Mouse (Mus musculus) T-cell, adult 2 months (primary cell): Measurements from ENCODE around the gene Pknox2.

Experiments used
- DNase-seq: peaks from one replicate; pipeline ENCODE4 v3.0.0; 2022; ENCODE audit warnings: low spot score

The Pknox2 gene

GRCm38 (mm10) chr9:37044165-37044564, 103.0 kb downstream of the Pknox2 start:
- DNase-seq = no peak

- DNase-seq = no peak
Observed at GRCm38 (mm10) chr9:37038859-37039258, 108.3 kb downstream of the Pknox2 start.

GRCm38 (mm10) chr9:37038445-37038844, 108.8 kb downstream of the Pknox2 start:
- DNase-seq = no peak

GRCm38 (mm10) chr9:37037405-37037804, 109.8 kb downstream of the Pknox2 start:
- DNase-seq = no peak

- DNase-seq = no peak
Observed at GRCm38 (mm10) chr9:37035248-37035647, 112.0 kb downstream of the Pknox2 start.

DNA sequence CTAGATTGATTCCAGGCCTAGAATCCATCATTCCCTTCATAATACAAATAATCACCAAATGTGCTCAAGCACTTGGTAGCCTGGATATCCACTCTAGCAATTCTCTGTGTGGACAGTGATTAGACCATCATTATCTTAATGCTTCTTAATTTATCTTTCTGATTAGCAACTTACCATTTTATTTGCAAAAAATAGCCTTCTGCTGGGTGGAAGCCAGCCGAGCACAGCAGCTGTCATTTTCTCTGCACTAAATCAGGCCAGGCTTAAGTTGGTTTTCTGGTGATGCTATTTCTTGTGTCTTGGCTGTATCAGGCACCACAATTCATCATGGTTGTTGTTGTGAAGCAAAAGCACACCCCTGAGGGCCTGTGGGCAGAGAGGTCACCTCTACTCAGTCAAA, 112.9 kb downstream of the Pknox2 start:
- DNase-seq = no peak

- no peak for DNase-seq
Observed at GRCm38 (mm10) chr9:37030347-37031213, 116.6 kb downstream of the Pknox2 start.

DNA sequence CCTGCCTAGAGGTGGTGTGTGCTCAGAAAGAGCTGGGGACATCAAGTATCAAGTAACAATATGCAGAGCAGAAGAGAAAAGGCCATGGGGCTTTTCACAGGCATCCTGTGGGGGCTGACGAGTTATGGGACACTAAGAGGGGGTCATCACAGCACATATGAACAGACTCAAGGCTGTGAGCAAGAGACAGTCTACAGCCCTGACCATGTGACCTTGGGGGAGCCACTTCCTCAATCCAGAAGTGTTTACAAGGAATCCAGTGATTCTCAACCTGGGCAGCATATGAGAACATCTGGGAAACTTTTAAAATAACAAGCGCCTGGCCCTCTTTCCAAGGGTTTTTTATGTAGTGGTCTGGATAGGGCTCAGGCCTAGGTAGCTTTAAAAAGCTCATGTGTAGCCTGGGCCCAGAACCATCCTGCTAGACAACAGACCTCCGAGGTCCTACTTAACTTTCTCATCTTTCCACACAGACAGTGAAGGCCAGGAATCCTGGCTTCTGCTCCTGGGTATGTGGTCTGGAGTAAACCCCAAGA, 117.3 kb downstream of the Pknox2 start:
- no peak for DNase-seq

DNA sequence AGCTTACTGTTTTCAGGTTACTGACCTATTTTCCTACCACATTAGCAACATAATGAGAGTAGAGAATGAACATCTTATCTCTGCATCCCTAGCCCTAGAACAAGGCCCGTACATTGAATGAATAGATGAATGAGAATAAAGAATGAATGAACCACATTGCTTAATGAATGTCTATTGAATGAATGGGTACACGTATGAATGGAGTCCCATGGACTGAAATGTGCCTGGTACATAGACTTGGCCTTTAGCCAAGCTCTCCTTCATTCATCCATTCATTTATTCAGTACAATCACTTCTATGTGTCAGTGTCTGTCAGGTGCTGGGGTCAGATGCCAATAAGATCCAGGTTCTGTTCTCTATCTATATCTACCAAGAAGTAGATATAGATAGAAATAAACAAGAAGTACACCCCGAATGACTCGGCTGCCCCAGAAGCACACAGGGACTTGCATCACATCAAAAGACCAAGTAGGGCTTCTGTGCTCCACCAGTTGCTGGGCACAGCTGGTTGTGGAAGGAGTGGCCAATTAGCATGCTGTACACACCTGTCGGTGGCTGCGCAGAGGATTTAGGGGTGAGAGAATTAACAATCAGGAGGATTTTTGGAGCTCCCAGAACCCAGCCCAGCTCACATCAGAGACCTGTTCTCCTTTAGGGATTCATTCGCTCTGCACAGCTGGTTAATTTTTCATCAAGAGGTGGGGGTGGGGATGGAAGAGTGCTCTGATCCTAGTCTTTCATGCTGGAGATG, 119.2 kb downstream of the Pknox2 start:
- DNase-seq = no peak

- DNase-seq = no peak
Observed at GRCm38 (mm10) chr9:37025913-37026312, 121.3 kb downstream of the Pknox2 start.

DNA sequence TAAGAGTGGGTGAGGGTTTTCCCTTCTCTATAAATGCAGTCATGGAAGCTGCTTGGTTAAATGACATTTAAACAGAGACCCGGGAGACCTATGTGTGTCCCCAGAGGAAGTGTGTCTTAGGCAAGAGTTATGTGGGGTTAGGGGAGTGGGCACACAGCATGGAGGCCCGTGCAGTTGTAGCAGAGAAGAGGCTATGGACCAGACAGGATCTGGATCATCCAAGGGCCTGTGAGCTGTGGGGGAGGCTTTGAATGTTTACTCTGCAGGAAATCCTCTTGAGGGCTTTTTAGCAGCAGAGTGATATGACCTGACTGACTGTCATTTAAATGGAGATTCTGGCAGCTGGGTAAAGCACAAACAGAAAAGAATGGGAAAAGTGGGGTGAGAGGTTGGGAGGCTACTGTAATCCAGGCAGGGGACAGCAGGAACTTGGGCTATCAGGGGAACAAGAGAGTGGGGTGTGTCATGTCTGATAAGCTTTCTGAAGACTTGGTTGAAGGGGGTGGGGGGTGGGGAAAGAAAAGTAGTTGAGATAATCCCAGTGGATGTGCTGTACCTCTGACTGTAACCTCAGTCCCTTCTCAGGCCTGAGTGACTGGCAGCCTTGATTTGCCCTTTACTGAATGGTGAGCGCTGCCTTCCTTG, 125.5 kb downstream of the Pknox2 start:
- DNase-seq = no peak

GRCm38 (mm10) chr9:37018154-37018553, 129.1 kb downstream of the Pknox2 start:
- no peak for DNase-seq

DNA sequence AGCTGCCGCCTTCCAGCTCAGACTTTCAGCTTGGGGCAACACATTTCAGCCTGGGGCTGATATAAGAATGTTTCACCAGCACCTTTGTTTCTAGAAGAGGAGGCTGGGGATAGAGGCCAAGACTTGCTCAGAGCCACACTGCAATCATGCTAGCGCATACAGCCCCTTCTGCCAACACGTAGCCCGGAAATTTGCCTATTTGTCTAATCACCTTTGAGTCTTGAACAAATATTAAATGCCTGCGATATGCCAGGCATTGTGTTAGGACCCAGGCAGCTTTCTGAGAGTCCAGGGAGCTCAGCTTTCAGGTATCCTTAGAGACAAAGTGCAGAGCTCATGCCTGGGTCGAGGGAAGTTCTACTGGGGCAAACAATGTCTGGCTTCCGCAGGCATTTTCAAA, 130.0 kb downstream of the Pknox2 start:
- no peak for DNase-seq

GRCm38 (mm10) chr9:37016165-37016564, 131.0 kb downstream of the Pknox2 start:
- DNase-seq = no peak

GRCm38 (mm10) chr9:37013565-37013964, 133.6 kb downstream of the Pknox2 start:
- no peak for DNase-seq

GRCm38 (mm10) chr9:37008090-37008489, 139.1 kb downstream of the Pknox2 start:
- no peak for DNase-seq

- DNase-seq = no peak
Observed at GRCm38 (mm10) chr9:37004676-37005075, 142.5 kb downstream of the Pknox2 start.

DNA sequence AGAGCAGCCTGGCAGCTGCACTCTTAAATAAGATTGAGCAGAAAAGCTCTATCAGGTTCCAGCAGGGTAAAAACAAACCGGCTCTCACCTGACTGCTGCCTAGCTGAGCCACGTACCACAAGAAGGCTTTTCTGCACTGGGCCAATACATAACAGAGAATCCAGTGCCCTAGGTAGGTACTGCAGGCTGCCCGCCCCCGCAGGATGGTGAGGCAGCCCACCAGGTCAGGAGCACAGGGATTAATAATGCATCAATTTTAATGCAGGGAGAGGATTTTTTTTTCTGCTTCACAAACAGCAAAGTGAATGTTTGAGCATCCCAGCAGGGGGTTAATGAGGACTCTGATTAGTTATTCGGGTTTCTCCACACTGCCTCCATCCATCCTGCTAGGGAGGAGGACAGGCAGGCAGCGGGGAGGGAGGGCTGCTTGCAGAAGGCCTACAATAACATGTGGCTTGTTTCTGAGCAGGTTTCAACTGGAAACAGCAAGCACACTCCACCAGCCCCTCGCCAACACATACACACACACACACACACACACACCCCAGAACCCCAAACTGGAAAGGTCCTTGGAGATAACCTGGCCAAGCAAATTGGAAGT, 145.2 kb downstream of the Pknox2 start:
- no peak for DNase-seq

- DNase-seq = no peak
Observed at GRCm38 (mm10) chr9:36999393-36999792, 147.8 kb downstream of the Pknox2 start.

GRCm38 (mm10) chr9:36990626-36991368, 156.4 kb downstream of the Pknox2 start:
- no peak for DNase-seq

GRCm38 (mm10) chr9:36989991-36990390, 157.2 kb downstream of the Pknox2 start:
- no peak for DNase-seq
